Mouse (Mus musculus) gastrocnemius, postnatal 36 days (tissue): ENCODE measurements at regions not wholly inside any gene's neighbourhood (a gene's known extent, or its start where the extent isn't known, plus 50 kb on each side); places are given as distances from the start of the nearest gene placed in this dataset.

Experiments used
- DNase-seq, 2 experiments: peaks; one replicate each; pipeline ENCODE4 v3.0.0; 2022
- intact Hi-C: fragments of 180-260 bp; cut with DNase I; formaldehyde crosslinking; loops from one replicate; pipeline ENCODE4 v1.15.1; 2025
- microRNA-seq, 2 experiments: library from miRNA; unstranded; fragments of <30 nt; microRNA quantifications; one replicate each; pipeline ENCODE4 v1.2.0; 2021

DNA sequence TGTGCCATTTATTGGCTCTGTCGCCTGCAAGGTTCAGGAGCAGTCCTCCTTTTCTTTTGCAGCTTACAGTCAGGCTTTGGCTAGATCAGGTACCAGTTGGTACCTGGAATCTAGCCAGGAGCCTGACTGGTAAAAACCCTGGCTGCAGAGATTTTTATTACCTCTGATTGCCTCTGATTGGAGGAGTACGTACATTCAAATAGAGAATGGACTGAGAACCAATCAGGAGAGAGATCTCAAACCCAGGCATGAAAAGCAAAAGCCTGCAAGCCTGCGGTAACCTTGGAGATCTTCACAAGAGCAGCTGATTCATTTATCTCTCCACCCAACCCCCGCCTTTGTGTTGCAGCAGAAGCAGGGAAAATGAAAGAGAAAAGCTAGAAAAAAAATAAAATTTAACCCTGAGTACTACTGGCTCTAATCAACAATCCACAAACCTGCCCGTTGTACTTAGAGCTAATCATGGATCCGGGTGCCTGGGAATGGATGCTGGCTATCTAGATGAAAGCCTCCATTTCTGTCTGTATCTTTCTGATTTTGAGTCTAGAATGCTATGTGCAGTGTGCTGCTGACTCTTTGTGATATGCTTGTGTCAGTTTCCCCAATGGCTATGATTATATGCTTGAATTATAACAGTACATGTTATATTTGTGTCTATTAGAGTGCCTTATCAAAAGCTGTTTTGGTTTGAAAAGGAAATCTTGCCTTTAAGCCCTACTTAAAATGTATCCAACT lies 406.2 kb upstream of the Ndn start:
- intact Hi-C loops, result loop anchor here (10.0 kb wide), 1 partner anchor 65 kb away; no protein-coding TSS in a partner anchor
- no peak for DNase-seq

DNA sequence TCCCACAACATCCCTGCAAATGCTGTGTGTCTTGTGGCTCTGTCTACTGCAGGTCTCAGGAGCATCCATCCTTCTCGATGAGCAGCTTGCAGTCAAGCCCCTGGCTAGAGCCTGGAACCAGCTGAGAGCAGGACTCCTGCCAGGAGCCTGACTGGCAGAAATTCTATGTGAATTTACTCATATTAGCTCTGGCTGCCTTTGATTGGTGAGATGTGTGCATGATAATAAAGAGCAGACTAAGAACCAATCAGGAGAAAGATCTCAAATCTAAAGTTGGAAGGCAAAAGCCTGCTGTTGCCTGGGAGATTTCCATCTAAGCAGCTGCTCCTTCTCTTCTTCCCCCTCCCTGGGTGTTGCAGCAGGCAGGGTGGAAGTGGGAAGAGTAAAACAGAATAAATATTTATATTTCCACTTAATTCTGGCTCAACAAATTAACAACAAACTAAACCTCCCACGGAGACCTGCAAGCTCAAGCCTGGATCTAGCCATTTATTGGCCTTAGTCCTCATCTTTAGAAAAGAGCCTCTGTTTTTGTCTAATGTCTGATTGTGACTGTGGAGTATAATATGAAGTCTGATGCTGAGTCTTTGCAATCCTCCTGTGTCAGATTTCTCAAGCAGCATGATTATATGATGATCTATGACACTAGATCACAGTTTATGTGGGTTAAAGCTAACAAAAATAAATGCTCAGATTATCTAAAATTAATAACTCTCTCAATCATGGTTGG lies 364.0 kb upstream of the Ndn start:
- intact Hi-C loops, result no loop called here
- DNase-seq, result no peak

DNA sequence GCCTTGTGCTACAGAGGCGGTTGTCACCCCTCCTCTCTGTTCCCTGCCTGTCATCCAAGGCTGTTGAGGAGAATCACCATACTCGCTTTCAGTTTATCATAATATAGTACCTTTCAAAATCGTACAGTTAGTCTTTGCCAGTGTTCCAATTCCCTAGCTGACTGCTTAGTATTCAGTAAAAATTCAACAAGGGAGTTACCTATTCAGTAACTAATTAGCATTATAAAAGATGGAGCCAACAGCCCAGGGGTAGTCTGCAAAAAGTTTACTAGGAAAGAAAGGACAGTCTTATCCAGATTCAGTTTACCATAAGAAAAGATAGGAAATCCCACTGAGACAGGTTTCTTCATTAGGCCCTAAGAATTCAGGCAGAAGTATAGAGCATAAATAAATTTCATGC lies 319.7 kb upstream of the Ndn start:
- intact Hi-C loops, result no loop called here
- no peak for DNase-seq

DNA sequence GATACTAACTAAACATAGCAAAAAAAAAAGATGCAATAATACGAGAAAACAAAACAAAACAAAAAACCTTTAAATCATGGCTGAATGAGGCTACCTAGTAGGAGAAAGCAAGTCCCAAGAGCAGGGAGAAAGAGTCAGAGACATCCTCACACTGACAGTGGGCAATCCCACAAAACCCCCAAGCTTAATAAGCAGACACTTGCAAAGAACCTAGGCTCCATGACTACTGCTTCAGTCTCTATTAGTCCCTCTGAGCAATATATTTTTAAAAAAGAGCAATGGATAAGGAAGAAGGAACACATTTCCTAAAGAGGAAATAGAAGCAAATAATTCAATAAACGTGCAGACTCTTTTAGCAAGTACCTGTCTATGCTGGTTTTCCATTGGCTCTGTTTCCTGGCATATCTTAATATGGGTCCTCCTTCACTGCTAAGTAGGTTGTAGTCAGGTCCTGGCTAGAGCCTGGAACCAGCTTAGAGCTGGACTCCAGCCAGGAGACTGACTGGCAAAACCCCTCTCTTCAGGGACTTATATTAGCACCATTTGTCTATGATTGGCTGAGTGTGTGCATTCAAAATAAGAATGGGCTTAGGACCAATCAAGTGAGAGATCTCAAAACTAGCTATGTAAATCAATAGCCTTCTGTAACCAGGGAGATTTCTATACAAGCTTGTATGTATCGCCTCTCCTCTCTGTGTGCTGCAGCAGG lies 300.5 kb upstream of the Ndn start:
- no peak for DNase-seq
- intact Hi-C loops, result no loop called here

DNA sequence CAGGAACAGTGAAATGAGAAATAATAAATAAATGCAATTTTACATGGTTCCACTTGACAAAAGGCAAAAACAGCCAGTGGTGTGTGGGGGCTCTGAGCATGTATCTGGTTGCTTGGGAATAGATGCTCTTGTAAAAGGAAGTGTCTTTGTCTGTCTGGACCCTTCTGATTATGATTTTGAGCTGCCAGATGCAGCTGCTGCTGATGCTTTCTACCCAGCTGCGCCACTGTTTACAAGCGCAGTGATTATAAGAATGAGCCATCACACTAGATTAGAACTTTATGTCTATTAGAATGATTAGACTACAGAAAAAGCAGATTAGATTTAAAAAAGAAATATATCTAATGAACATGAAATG lies 299.9 kb upstream of the Ndn start:
- no peak for DNase-seq

DNA sequence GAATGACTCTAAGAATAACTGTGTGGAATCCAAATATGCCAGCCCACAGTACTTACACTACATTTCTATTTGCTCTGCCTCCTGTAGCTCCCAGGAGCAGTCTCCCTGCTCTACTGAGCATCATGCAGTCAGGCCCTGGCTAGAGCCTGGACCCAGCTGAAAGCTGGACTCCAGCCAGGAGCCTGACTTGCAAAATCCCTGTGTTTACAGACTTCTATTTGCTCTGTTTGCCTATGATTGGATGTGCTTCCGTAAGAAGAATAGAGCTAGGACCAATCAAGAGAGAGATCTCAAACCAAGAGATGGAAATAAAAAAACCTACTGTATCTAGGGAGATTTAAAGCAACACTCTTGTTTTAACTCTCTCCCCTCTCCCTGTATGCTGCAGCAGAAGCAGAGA lies 267.8 kb upstream of the Ndn start:
- no peak for DNase-seq
- intact Hi-C loops, result no loop called here

More for the DNA sequence above, 299.9 kb upstream of the Ndn start:
- intact Hi-C loops, result no loop called here

DNA sequence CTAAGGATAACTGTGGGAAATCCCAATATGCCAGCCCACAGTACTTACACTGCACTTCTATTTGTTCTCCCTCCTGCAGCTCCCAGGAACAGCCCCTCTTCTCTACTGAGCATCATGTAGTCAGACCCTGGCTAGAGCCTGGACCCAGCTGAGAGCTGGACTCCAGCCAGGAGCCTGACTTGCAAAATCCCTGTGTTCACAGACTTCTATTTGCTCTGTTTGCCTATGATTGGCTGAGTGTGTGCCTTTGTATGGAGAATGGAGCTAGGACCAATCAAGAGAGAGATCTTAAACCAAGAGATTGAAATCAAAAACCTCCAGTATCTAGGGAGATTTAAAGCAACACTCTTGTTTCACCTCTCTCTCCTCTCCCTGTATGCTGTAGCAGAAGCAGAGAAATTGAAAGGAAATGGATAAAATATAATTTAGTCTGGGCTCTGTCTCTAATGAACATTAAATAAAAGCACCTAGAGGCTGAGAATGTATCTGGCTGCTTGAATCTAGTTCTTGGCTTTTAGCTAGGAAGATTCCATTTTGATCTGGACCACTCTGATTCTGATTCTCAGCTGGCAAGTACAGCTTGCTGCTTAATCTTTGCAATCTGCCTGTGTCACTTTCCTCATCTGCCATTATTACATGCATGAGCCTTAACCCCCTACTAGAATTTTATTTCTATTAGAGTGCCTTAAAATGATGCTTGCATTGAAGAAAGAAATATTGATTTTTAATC lies 261.1 kb upstream of the Ndn start:
- intact Hi-C loops, result no loop called here
- DNase-seq, result no peak

Small RNA genes lying in the stretch of these regions (microRNA-seq; reads per million reads assigned to microRNA genes)
- gene Gm24923 (0 reads per million in 2 experiments), gene Mir344-2 (0 reads per million in 2 experiments), gene Mir344f (0 reads per million in 2 experiments), gene Mir344g (0 reads per million in 2 experiments), gene Mir344i (0 reads per million in 2 experiments)
